Mouse (Mus musculus): ENCODE measurements at regions not wholly inside any gene's neighbourhood (a gene's known extent, or its start where the extent isn't known, plus 50 kb on each side); places are given as distances from the start of the nearest gene placed in this dataset.
A peak's percentile ranks its signal among the peaks of the same experiment; 100 is the strongest.

DNA sequence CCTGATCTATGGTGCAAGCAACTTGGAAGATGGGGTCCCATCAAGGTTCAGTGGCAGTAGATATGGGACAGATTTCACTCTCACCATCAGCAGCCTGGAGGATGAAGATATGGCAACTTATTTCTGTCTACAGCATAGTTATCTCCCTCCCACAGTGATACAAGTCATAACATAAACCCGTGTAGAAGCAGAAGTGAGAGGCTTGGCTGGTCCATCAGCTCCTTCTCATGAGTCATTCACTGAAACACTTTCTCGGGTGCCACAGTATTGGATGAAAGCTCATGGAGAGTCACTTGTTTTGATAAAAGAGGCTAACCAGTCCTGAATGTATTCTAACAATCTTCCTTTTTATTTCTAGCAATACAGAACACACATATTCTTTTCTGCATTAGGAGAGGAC, 378.3 kb upstream of the Tacstd2 start:
- Histone ChIP-seq H3K27ac (ENCODE audit: insufficient read depth, low read depth) (no peak overlapping the region), H3K9me3 (replicated peaks; ENCODE audit: low read length) (no peaks in the 10 kb centered on the region), H3K79me2 (replicated peaks; ENCODE audit: control insufficient read depth, extremely low read depth, insufficient read depth, poor library complexity, severe bottlenecking) (no peaks in the 10 kb centered on the region), H3K27me3 (replicated peaks) (no peaks in the 10 kb centered on the region), H3K36me3 (replicated peaks in 1 of 2; ENCODE audit: control insufficient read depth in 1 of 2, insufficient read depth in 1 of 2, low read length in 1 of 2) (no peaks in the 10 kb centered on the region), H3K4me3 (replicated peaks in 1 of 3; ENCODE audit: low read depth in 2 of 3, low read length in 2 of 3, poor library complexity in 1 of 3) (no peak overlapping the region), H3K4me2 (ENCODE audit: insufficient read depth, low read depth, poor library complexity, severe bottlenecking) (peak overlapping the region; percentile 74), H3K9ac (ENCODE audit: insufficient read depth, low read depth) (no peak overlapping the region), H3K4me1 (ENCODE audit: control insufficient read depth in 1 of 2, insufficient read depth in 2 of 2) (peaks cover 4 to 22% of the 10 kb centered on the region in 2 experiments)
- TF ChIP-seq PAX5 (IDR thresholded peaks at IDR 0.05; ENCODE audit: low read length) (no peak), MEF2A (IDR thresholded peaks at IDR 0.05; ENCODE audit: borderline replicate concordance, low read depth, low read length) (no peak), ETS1 (conservative IDR thresholded peaks at IDR 0.05; ENCODE audit: low read depth, low read length) (peak; percentile 53; the same call in 1 of the 2 replicates), JUN (IDR thresholded peaks at IDR 0.05; ENCODE audit: insufficient read depth, low read depth, low read length) (peak; percentile 45), EP300 (IDR thresholded peaks at IDR 0.05; ENCODE audit: low read length) (peak; percentile 92), IRF4 (IDR thresholded peaks at IDR 0.05; ENCODE audit: low read depth, low read length) (peak; percentile 86), JUND (conservative IDR thresholded peaks at IDR 0.05; ENCODE audit: low read depth, low read length) (peak; percentile 85), USF1 (IDR thresholded peaks at IDR 0.05; ENCODE audit: low read depth, low read length) (no peak), TCF12 (IDR thresholded peaks at IDR 0.05; ENCODE audit: low read depth, low read length) (peak; percentile 57; the same call in 1 of the 2 replicates), BHLHE40 (IDR thresholded peaks at IDR 0.05; ENCODE audit: low read depth, low read length) (peak; percentile 81)
- in situ Hi-C loops (cut with MboI; ENCODE audit: low pct_ligation_motif_present, low pct_unique_long_range_greater_than_20kb, low sequenced_read_pairs) (no loop called here), dilution Hi-C loops (cut with MboI; ENCODE audit: extremely low pct_ligation_motif_present, extremely low pct_unique_long_range_greater_than_20kb, low sequenced_read_pairs) (no loop called here)
- peak; percentile 78 for DNase-seq (ENCODE audit: extremely low read depth)

DNA sequence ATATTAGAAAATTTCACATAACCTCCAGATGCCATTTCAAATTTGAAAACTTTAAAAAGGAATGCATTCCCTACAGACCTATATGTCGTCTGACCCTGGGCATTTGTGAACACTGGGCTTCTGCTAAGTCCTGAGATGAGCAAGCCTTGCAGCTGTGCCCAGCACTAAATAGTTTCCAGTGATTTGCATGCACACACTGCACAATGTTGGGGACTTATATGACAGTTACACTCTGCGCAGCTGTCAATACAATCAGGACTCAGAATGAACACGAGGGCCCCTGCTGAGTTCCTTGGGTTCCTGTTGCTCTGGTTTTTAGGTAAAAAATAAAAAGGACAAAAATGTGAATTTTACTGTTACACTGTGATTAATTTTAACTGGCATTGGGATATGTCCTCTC, 377.7 kb upstream of the Tacstd2 start:
- H3K36me3 ChIP-seq (replicated peaks in 1 of 2; ENCODE audit: control insufficient read depth in 1 of 2, insufficient read depth in 1 of 2, low read length in 1 of 2): no peaks in the 10 kb centered on the region
- TF ChIP-seq MAX (IDR thresholded peaks at IDR 0.05; ENCODE audit: low read length) (peak; percentile 50), HCFC1 (IDR thresholded peaks at IDR 0.05; ENCODE audit: low read depth, low read length) (no peak), MYC (IDR thresholded peaks at IDR 0.05; ENCODE audit: low read depth, low read length) (peak; percentile 56), MEF2A (IDR thresholded peaks at IDR 0.05; ENCODE audit: borderline replicate concordance, low read depth, low read length) (peak; percentile 68), JUND (conservative IDR thresholded peaks at IDR 0.05; ENCODE audit: low read depth, low read length) (peak; percentile 80), NRF1 (IDR thresholded peaks at IDR 0.05; ENCODE audit: low read depth, low read length) (peak; percentile 52; the same call in 1 of the 2 replicates), EP300 (IDR thresholded peaks at IDR 0.05; ENCODE audit: low read length) (peak; percentile 87), ELF1 (IDR thresholded peaks at IDR 0.05; ENCODE audit: low read depth, low read length) (no peak), UBTF (IDR thresholded peaks at IDR 0.05; ENCODE audit: low read depth, low read length) (no peak), BHLHE40 (IDR thresholded peaks at IDR 0.05; ENCODE audit: low read depth, low read length) (peak; percentile 83), RCOR1 (conservative IDR thresholded peaks at IDR 0.05; ENCODE audit: low read depth, low read length) (peak; percentile 45; the same call in 1 of the 2 replicates), CHD2 (IDR thresholded peaks at IDR 0.05; ENCODE audit: low read length) (peak; percentile 33), RAD21 (IDR thresholded peaks at IDR 0.05; ENCODE audit: low read depth, low read length) (no peak; the same call in 1 of the 2 replicates), TCF12 (IDR thresholded peaks at IDR 0.05; ENCODE audit: low read depth, low read length) (peak; percentile 87), CHD1 (IDR thresholded peaks at IDR 0.05; ENCODE audit: low read depth, low read length) (no peak), MAFK (IDR thresholded peaks at IDR 0.05; ENCODE audit: insufficient replicate concordance, low read length) (0 out of 2 replicates have a peak, but pooled peaks have one; percentile 6), SIN3A (IDR thresholded peaks at IDR 0.05; ENCODE audit: low read length) (peak; percentile 56), MXI1 (IDR thresholded peaks at IDR 0.05; ENCODE audit: low read depth, low read length) (peak; percentile 66; the same call in 1 of the 2 replicates), ETS1 (conservative IDR thresholded peaks at IDR 0.05; ENCODE audit: low read depth, low read length) (peak; percentile 77), IRF4 (IDR thresholded peaks at IDR 0.05; ENCODE audit: low read depth, low read length) (peak; percentile 88), JUN (IDR thresholded peaks at IDR 0.05; ENCODE audit: insufficient read depth, low read depth, low read length) (peak; percentile 72; the same call in 1 of the 2 replicates)
- in situ Hi-C loops (cut with MboI; ENCODE audit: low pct_ligation_motif_present, low pct_unique_long_range_greater_than_20kb, low sequenced_read_pairs) (no loop called here), dilution Hi-C loops (cut with MboI; ENCODE audit: extremely low pct_ligation_motif_present, extremely low pct_unique_long_range_greater_than_20kb, low sequenced_read_pairs) (no loop called here)
- H3K4me3 ChIP-seq (replicated peaks in 1 of 3; ENCODE audit: low read depth in 2 of 3, low read length in 2 of 3, poor library complexity in 1 of 3): no peak overlapping the region
- peak overlapping the region; percentile 74 for H3K4me2 ChIP-seq (ENCODE audit: insufficient read depth, low read depth, poor library complexity, severe bottlenecking)
- no peaks in the 10 kb centered on the region for H3K79me2 ChIP-seq (replicated peaks; ENCODE audit: control insufficient read depth, extremely low read depth, insufficient read depth, poor library complexity, severe bottlenecking)
- no peaks in the 10 kb centered on the region for H3K27me3 ChIP-seq (replicated peaks)
- no peak overlapping the region for H3K27ac ChIP-seq (ENCODE audit: insufficient read depth, low read depth)
- H3K9me3 ChIP-seq (replicated peaks; ENCODE audit: low read length): no peaks in the 10 kb centered on the region
- H3K4me1 ChIP-seq (ENCODE audit: control insufficient read depth in 1 of 2, insufficient read depth in 2 of 2): peaks cover 4 to 22% of the 10 kb centered on the region in 2 experiments
- no peak overlapping the region for H3K9ac ChIP-seq (ENCODE audit: insufficient read depth, low read depth)
- peak; percentile 77 for DNase-seq (ENCODE audit: extremely low read depth)

Measured in CH12.LX (cell line).